Mouse (Mus musculus) ES-E14 (cell line): Measurements from ENCODE around the gene Lta.

ENCODE experiments used
- CHD2 ChIP-seq: IDR thresholded peaks from 2 replicates; pipeline ENCODE4 v1.6.1; 2014; ENCODE audit warnings: mild to moderate bottlenecking, low read depth, low read length, inconsistent platforms
- HCFC1 ChIP-seq: IDR thresholded peaks from 2 replicates; pipeline ENCODE4 v1.6.1; 2012; ENCODE audit warnings: low read length, inconsistent platforms, borderline replicate concordance; ENCODE audit not compliant: insufficient read depth
- MAFK ChIP-seq: IDR thresholded peaks from 2 replicates; pipeline ENCODE4 v1.6.1; 2014; ENCODE audit warnings: mild to moderate bottlenecking, low read depth, low read length, inconsistent platforms; ENCODE audit not compliant: insufficient read depth
- ZNF384 ChIP-seq: IDR thresholded peaks from 2 replicates; pipeline ENCODE4 v1.6.1; 2012; ENCODE audit warnings: low read depth, low read length, inconsistent platforms

DNA sequence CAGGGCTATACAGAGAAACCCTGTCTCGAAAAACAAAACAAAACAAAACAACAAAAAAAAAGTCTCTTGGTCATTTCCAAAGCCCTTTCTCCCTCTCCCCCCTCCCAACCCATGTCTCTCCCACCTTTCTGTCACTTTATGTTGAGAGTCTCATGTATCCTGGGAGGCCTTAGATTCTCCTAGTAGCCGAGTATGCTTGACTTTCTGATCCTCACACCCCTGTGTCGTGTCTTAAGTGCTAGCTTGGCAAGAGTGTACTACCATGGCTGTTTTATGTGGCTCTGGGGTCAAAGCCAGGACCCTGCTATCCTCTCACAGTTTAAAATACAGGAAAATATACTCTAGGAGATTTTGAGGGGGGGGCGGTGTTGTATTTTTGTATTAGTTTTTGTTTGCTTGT lies 17.8 kb downstream of the Lta start:
- TF ChIP-seq HCFC1, result no peak
- TF ChIP-seq ZNF384, result no peak
- TF ChIP-seq CHD2, result no peak
- no peak for TF ChIP-seq MAFK
